Mouse (Mus musculus): ENCODE measurements around the gene Agbl2.

GRCm38 (mm10) chr2:90744285-90745052, 38.1 kb upstream of the Agbl2 start:
- no peak for TF ChIP-seq GATA1 (IDR thresholded peaks at IDR 0.05; ENCODE audit: borderline replicate concordance, low read length)
- no peak for TF ChIP-seq FLI1 (IDR thresholded peaks at IDR 0.05; ENCODE audit: low read length)

Data from megakaryocyte, embryonic 14.5 days (primary cell).